20 mouse cellular contexts compared by ENCODE assay signal in the genomic region with DNA sequence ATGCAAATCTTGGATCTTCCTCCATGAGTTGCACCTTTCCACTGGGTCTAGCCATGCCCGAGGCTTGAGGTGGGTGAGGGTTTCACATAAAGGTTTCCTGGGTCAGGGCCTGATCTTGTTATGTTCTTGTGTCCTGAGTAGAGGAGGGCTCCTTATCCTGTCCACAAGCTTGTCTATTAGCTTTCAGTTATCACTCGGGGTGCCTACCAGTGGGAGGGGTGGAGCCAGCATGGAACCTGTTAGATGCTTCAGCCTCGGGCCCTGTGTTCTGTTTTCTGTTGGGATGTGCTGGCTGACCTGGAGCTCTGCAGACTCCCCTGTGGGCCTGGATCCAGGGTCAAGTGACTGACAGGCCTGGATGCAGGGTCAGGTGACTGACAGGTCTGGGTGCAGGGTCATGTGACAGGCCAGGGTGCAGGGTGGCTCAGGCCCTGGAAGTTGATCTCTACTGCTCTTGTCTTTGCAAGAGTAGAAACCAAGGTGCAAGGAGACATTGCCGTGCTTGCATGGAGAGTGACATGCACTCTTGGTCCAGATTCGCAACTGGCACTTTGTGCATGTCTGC. TPM values are rescaled to one million over a fixed set of nuclear protein-coding genes. Genes with fewer than 3 reads are reported as not detected.
DNase-seq lines count a peak whose midpoint lies in the region; ATAC-seq and TF ChIP-seq lines count a peak whose summit lies in the region.
"Had no signal": no experiment of that assay in that cellular context is flagged by ENCODE, and none has a peak within 500 bp of the region (broad histone marks: within the 10 kb centered on the region; RNA-seq: fewer than 3 reads in every experiment).

No protein-coding gene starts in this region.

- H3K27me3 ChIP-seq in kidney, embryonic 16.5 days (ENCODE audit: insufficient read depth, low read length), result no peaks in the 10 kb centered on the region
- H3K27me3 ChIP-seq: embryonic facial prominence, embryonic 15.5 days; midbrain, embryonic 12.5 days; neural tube, embryonic 15.5 days had no signal

- no peak overlapping the region for H3K9ac ChIP-seq in kidney, embryonic 16.5 days (replicated peaks; ENCODE audit: low read length)
- H3K9ac ChIP-seq: embryonic facial prominence, embryonic 15.5 days; hindbrain, embryonic 14.5 days; midbrain, embryonic 12.5 days; neural tube, embryonic 15.5 days had no signal

- WGBS in kidney, embryonic 16.5 days, result 83% methylated on average over 5 of the region's 5 CpGs

- H3K9me3 ChIP-seq in kidney, embryonic 16.5 days (ENCODE audit: low read length), result no peaks in the 10 kb centered on the region
- H3K9me3 ChIP-seq: embryonic facial prominence, embryonic 15.5 days; forebrain, embryonic 10.5 days; heart, embryonic 10.5 days; limb, embryonic 10.5 days; midbrain, embryonic 12.5 days; neural tube, embryonic 15.5 days had no signal

- peak; percentile 46 for DNase-seq in gastrocnemius, adult 2 months
- no peak for DNase-seq in gastrocnemius, postnatal 25 days
- DNase-seq in kidney, adult 9 months, result peak; percentile 71
- DNase-seq in kidney, postnatal 25 days, result peak; percentile 71 to 87
- DNase-seq in lung, postnatal 14 days, result no peak
- DNase-seq: adrenal gland, postnatal 14 days; cerebellum, adult 8-10 months; heart, postnatal 4 days had no signal

- no peak overlapping the region for H3K27ac ChIP-seq in gastrocnemius, adult 2 months
- H3K27ac ChIP-seq in kidney, embryonic 16.5 days (ENCODE audit: low read length), result no peak overlapping the region
- H3K27ac ChIP-seq: embryonic facial prominence, embryonic 15.5 days; forebrain, embryonic 10.5 days; heart, embryonic 10.5 days; hindbrain, embryonic 14.5 days; limb, embryonic 10.5 days; midbrain, embryonic 12.5 days; neural tube, embryonic 15.5 days had no signal

- ATAC-seq in kidney, embryonic 16.5 days (ENCODE audit: low FRiP score, low TSS enrichment), result no peak
- ATAC-seq in megakaryocyte progenitor cell, adult 5-6 weeks (replicated peaks; ENCODE audit: poor library complexity), result peak; percentile 55; the same call in 1 of the 2 replicates
- no peak for ATAC-seq in CD4-positive, CD25-positive, alpha-beta regulatory T cell, adult 4 months
- ATAC-seq: forebrain, embryonic 16.5 days; inflammation-experienced regulatory T-cells, adult 6 months had no signal

- no peak overlapping the region for H3K4me2 ChIP-seq in kidney, embryonic 16.5 days (replicated peaks; ENCODE audit: low read depth, low read length)
- H3K4me2 ChIP-seq: embryonic facial prominence, embryonic 15.5 days; hindbrain, embryonic 14.5 days; midbrain, embryonic 12.5 days; neural tube, embryonic 15.5 days had no signal

- intact Hi-C loops in gastrocnemius, adult 2 months (cut with DNase I), result loop anchor here (2.0 kb wide), 1 partner anchor 125 kb away; no protein-coding TSS in a partner anchor

- H3K4me3 ChIP-seq in gastrocnemius, adult 2 months, result no peak overlapping the region
- H3K4me3 ChIP-seq in kidney, embryonic 16.5 days (ENCODE audit: low read length), result no peak overlapping the region
- H3K4me3 ChIP-seq: embryonic facial prominence, embryonic 15.5 days; forebrain, embryonic 10.5 days; heart, embryonic 10.5 days; limb, embryonic 10.5 days; midbrain, embryonic 12.5 days; neural tube, embryonic 15.5 days had no signal

- no peaks in the 10 kb centered on the region for H3K36me3 ChIP-seq in kidney, embryonic 16.5 days (ENCODE audit: insufficient read depth, low read length)
- H3K36me3 ChIP-seq: embryonic facial prominence, embryonic 15.5 days; forebrain, embryonic 10.5 days; heart, embryonic 10.5 days; limb, embryonic 10.5 days; midbrain, embryonic 12.5 days had no signal

- H3K4me1 ChIP-seq in kidney, embryonic 16.5 days (ENCODE audit: insufficient read depth, low read length), result no peaks in the 10 kb centered on the region
- H3K4me1 ChIP-seq: embryonic facial prominence, embryonic 15.5 days; midbrain, embryonic 12.5 days; neural tube, embryonic 15.5 days had no signal

- TF ChIP-seq CTCF in gastrocnemius, adult 2 months (IDR thresholded peaks at IDR 0.05), result no peak

RNA-seq across cellular contexts. Expression of gene Ttc38, which starts 9.8 kb away (rescaled TPM):
- total RNA-seq in gastrocnemius, adult 2 months (2021), result 1 to 10 TPM; 3.4 to 6.0 TPM
- total RNA-seq in gastrocnemius, postnatal 25 days (2021), result 1 to 10 TPM; 2.8 to 3.6 TPM
- polyA plus RNA-seq in kidney, embryonic 16.5 days (2015; fragmentation: Nextera tagmentation; extraction: Ambion mirVana), result 8.0 and 8.2 TPM in 2 replicates
- total RNA-seq in megakaryocyte progenitor cell, adult 5-6 weeks (2015), result 1.9 and 2.4 TPM in 2 replicates
- 2.4 and 3.3 TPM in 2 replicates for total RNA-seq in megakaryocyte progenitor cell, adult 5-6 weeks (2017)
- polyA plus RNA-seq in CD4-positive, CD25-positive, alpha-beta regulatory T cell, adult 4 months (2017; shearing (Covaris generic)), result 10 to 100 TPM; 17.6 to 22.4 TPM

RNA-seq across cellular contexts. Expression of gene Gtse1, which starts 17.7 kb away (rescaled TPM):
- under 1 TPM in 1 of 2 experiments, not detected in 1; 0.14 TPM for total RNA-seq in gastrocnemius, adult 2 months (2021)
- under 1 TPM in 1 of 2 experiments, not detected in 1; 0.32 TPM for total RNA-seq in gastrocnemius, postnatal 25 days (2021)
- 31.0 and 33.1 TPM in 2 replicates for polyA plus RNA-seq in kidney, embryonic 16.5 days (2015; fragmentation: Nextera tagmentation; extraction: Ambion mirVana)
- 15.3 and 18.1 TPM in 2 replicates for total RNA-seq in megakaryocyte progenitor cell, adult 5-6 weeks (2015)
- total RNA-seq in megakaryocyte progenitor cell, adult 5-6 weeks (2017), result 16.9 and 18.6 TPM in 2 replicates
- polyA plus RNA-seq in CD4-positive, CD25-positive, alpha-beta regulatory T cell, adult 4 months (2017; shearing (Covaris generic)), result 1 to 10 TPM; 3.0 to 7.1 TPM

RNA-seq across cellular contexts. Expression of gene Pkdrej, which starts 20.3 kb away (rescaled TPM):
- total RNA-seq in gastrocnemius, adult 2 months (2021), result under 1 TPM; 0.15 to 0.67 TPM
- under 1 TPM; 0.11 to 0.28 TPM for total RNA-seq in gastrocnemius, postnatal 25 days (2021)
- 0.10 and 0.11 TPM in 2 replicates for polyA plus RNA-seq in kidney, embryonic 16.5 days (2015; fragmentation: Nextera tagmentation; extraction: Ambion mirVana)
- 0.05 TPM in 2 replicates for total RNA-seq in megakaryocyte progenitor cell, adult 5-6 weeks (2015)
- total RNA-seq in megakaryocyte progenitor cell, adult 5-6 weeks (2017), result 0.07 TPM in 1 of 2 replicates, not detected in the other
- polyA plus RNA-seq in CD4-positive, CD25-positive, alpha-beta regulatory T cell, adult 4 months (2017; shearing (Covaris generic)), result not detected
- polyA plus RNA-seq: inflammation-experienced regulatory T-cells, adult 6 months had no signal

RNA-seq across cellular contexts. Expression of gene Cdpf1, which starts 30.4 kb away (rescaled TPM):
- 10 to 100 TPM; 44.7 to 57.0 TPM for total RNA-seq in gastrocnemius, adult 2 months (2021)
- total RNA-seq in gastrocnemius, postnatal 25 days (2021), result 10 to 100 TPM; 34.0 to 43.9 TPM
- 31.1 and 37.4 TPM in 2 replicates for polyA plus RNA-seq in kidney, embryonic 16.5 days (2015; fragmentation: Nextera tagmentation; extraction: Ambion mirVana)
- total RNA-seq in megakaryocyte progenitor cell, adult 5-6 weeks (2015), result 10.9 and 17.1 TPM in 2 replicates
- 15.2 and 15.5 TPM in 2 replicates for total RNA-seq in megakaryocyte progenitor cell, adult 5-6 weeks (2017)
- 10 to 100 TPM; 43.6 to 52.3 TPM for polyA plus RNA-seq in CD4-positive, CD25-positive, alpha-beta regulatory T cell, adult 4 months (2017; shearing (Covaris generic))

RNA-seq across cellular contexts. Expression of gene Trmu, which starts 37.2 kb away (rescaled TPM):
- total RNA-seq in gastrocnemius, adult 2 months (2021), result 10 to 100 TPM in 1 of 2 experiments, 1 to 10 TPM in 1; 9.5 to 15.2 TPM
- 10 to 100 TPM; 10.7 to 13.5 TPM for total RNA-seq in gastrocnemius, postnatal 25 days (2021)
- 51.8 and 53.2 TPM in 2 replicates for polyA plus RNA-seq in kidney, embryonic 16.5 days (2015; fragmentation: Nextera tagmentation; extraction: Ambion mirVana)
- total RNA-seq in megakaryocyte progenitor cell, adult 5-6 weeks (2015), result 7.4 and 7.6 TPM in 2 replicates
- 22.6 and 24.7 TPM in 2 replicates for total RNA-seq in megakaryocyte progenitor cell, adult 5-6 weeks (2017)
- polyA plus RNA-seq in CD4-positive, CD25-positive, alpha-beta regulatory T cell, adult 4 months (2017; shearing (Covaris generic)), result 10 to 100 TPM; 40.6 to 50.3 TPM

Comparison
In these comparisons a context has a peak if more than half of its experiments do, and no peak if none do; other contexts are left out.
1. DNase-seq: peak in gastrocnemius, adult 2 months (single experiment), kidney, adult 9 months (single experiment) and kidney, postnatal 25 days (2 of 2); none in gastrocnemius, postnatal 25 days (single experiment) and lung, postnatal 14 days (single experiment).
2. RNA of gene Gtse1, which starts 17.7 kb away (total RNA-seq): 15.3 to 18.6 TPM in megakaryocyte progenitor cell, adult 5-6 weeks; 0.32 TPM in gastrocnemius, postnatal 25 days and 0.14 TPM in gastrocnemius, adult 2 months; every median in the first group is over 10 times any median in the second.